Mouse (Mus musculus): ENCODE measurements around the gene Gje1. TPM values are rescaled to one million over a fixed set of nuclear protein-coding genes. Genes with fewer than 3 reads are reported as not detected.

Gene Gje1
- not detected in 2 replicates for polyA plus RNA-seq (2014; fragmentation: Nextera tagmentation; extraction: Ambion mirVana)

DNA sequence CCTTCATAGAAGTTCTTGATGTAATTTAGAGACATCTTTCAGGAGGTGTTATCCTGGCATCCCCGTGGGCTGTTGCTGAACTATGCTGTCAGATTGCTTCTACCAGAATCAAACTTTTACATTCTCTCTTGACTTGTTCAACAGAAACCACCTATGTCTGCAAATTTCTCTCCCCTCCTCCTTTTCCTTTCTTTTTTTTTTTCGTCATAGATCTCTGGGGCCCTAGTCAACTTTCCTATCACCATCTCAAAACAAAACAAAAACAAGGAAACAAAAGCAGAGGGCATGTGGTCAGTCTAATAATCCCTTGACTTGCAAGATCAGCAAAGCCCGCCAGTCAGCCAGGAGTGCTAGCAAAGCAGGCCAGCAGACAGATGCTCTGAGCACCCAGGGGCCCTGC is at the start of gene Gje1:
Gene Gje1 (minus strand): TSS at position 101 of the 400 bp plus-strand sequence.
- DNase-seq (ENCODE audit: low spot score), result no peak
- Histone ChIP-seq H3K4me1 (replicated peaks; ENCODE audit: control insufficient read depth, insufficient read depth, low read length) (no peaks in the 10 kb centered on the region), H3K27ac (ENCODE audit: low read depth, low read length) (no peak within 1 kb of the TSS), H3K4me3 (ENCODE audit: low read depth, low read length) (no peak within 1 kb of the TSS), H3K9me3 (ENCODE audit: control insufficient read depth, low read length) (no peaks in the 10 kb centered on the region), H3K36me3 (ENCODE audit: control insufficient read depth, insufficient read depth, low read length) (no peaks in the 10 kb centered on the region), H3K27me3 (ENCODE audit: control insufficient read depth, insufficient read depth, low read length) (no peaks in the 10 kb centered on the region), H3K4me2 (replicated peaks; ENCODE audit: low read depth, low read length) (no peak within 1 kb of the TSS), H3K9ac (ENCODE audit: low read depth, low read length) (no peak within 1 kb of the TSS)
- ATAC-seq (ENCODE audit: low FRiP score), result no peak
- WGBS, result 65% methylated on average over 3 of the region's 3 CpGs

DNA sequence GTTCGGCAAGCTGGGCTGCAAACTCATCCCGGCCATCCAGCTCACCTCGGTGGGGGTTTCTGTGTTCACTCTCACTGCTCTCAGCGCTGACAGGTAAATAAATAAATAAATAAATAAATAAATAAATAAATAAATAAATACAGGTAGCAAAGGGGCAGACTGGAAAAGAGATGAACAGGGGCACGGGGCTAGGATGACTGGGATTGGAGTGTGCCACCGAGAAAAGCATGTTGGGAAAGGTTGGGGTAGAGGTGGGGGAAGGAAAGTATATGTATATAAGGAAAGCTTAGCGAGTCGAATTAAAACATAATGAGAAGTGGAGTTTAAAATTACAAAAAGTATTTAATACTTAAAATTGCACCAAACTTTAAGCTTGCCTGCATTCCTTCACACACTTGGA is 42.6 kb upstream of the Gje1 start:
- no peaks in the 10 kb centered on the region for H3K4me1 ChIP-seq (replicated peaks; ENCODE audit: control insufficient read depth, insufficient read depth, low read length)
- no peaks in the 10 kb centered on the region for H3K36me3 ChIP-seq (ENCODE audit: control insufficient read depth, insufficient read depth, low read length)
- peaks cover 2% of the 10 kb centered on the region; the same call in 1 of the 2 replicates for H3K27me3 ChIP-seq (ENCODE audit: control insufficient read depth, insufficient read depth, low read length)
- no peak overlapping the region for H3K27ac ChIP-seq (ENCODE audit: low read depth, low read length)
- ATAC-seq (ENCODE audit: low FRiP score) (peak; percentile 11; the same call in 1 of the 2 replicates), DNase-seq (ENCODE audit: low spot score) (no peak)
- peak overlapping the region; percentile 80 for H3K4me2 ChIP-seq (replicated peaks; ENCODE audit: low read depth, low read length)
- H3K9me3 ChIP-seq (ENCODE audit: control insufficient read depth, low read length), result no peaks in the 10 kb centered on the region
- H3K4me3 ChIP-seq (ENCODE audit: low read depth, low read length), result peak overlapping the region; percentile 33
- 24% methylated on average over 8 of the region's 8 CpGs for WGBS
- no peak overlapping the region for H3K9ac ChIP-seq (ENCODE audit: low read depth, low read length)

DNA sequence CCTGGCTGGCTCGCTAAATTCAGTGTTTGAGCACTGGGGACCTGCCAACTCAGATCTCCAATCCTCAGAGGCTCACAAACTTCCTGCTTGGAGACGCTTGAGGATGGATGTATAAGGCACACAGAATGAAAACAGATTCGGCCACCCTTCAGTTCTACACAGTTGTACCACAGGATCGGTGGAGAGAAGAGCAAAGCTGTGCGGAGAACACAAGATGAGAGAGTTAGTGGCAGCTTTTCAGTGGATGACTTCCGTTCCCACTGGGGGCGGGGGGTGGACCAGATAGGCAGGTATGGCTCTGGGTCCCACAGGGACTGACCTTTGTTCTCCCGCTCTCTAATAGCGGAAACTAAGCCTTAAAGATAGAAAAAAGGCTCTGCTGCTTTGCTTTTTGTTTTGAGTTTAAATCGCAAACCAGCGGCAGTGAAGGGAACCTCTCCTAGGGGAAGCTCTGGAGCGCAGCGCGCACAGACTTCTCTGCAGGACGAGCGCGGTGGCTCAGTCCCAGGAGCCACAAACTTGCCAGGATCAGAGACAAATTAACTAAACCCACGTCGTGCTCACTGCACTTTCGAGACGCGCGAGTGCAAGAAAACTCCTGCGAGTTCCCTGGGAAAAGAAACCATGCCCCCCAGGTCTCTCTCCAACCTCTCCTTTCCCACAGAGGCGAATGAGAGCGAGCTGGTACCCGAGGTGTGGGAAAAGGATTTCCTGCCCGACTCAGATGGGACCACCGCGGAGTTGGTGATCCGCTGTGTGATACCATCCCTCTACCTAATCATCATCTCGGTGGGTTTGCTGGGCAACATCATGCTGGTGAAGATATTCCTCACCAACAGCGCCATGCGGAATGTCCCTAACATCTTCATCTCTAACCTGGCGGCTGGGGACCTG is 41.9 kb upstream of the Gje1 start:
- 2% methylated on average over 35 of the region's 35 CpGs for WGBS

DNA sequence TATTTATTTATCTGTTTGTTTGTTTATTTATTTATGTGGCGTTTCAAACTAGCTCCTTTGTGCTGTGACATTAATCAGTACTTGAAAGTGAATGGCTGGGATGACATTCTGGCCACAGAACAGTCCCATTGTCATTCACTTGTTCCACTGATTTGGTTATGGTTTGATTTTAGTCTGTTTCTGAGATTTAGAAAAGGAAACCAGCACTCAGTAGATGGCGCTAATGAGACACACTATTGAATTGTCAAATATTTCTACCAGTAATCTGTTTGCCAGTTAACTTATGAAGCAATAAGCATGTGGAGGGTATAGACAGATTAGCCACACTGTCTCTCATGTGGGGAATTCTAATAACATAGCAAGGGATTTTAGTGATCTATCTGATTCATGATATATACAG is 16.3 kb upstream of the Gje1 start:
- Histone ChIP-seq H3K4me2 (replicated peaks; ENCODE audit: low read depth, low read length) (no peak overlapping the region), H3K4me1 (replicated peaks; ENCODE audit: control insufficient read depth, insufficient read depth, low read length) (no peaks in the 10 kb centered on the region), H3K36me3 (ENCODE audit: control insufficient read depth, insufficient read depth, low read length) (no peaks in the 10 kb centered on the region), H3K27ac (ENCODE audit: low read depth, low read length) (no peak overlapping the region), H3K4me3 (ENCODE audit: low read depth, low read length) (no peak overlapping the region), H3K9ac (ENCODE audit: low read depth, low read length) (no peak overlapping the region), H3K27me3 (ENCODE audit: control insufficient read depth, insufficient read depth, low read length) (no peaks in the 10 kb centered on the region), H3K9me3 (ENCODE audit: control insufficient read depth, low read length) (no peaks in the 10 kb centered on the region)
- DNase-seq (ENCODE audit: low spot score) (peak; percentile 74), ATAC-seq (ENCODE audit: low FRiP score) (peak; percentile 43)
- 11% methylated on average over 2 of the region's 2 CpGs for WGBS

More for the DNA sequence above, 41.9 kb upstream of the Gje1 start:
- ATAC-seq (ENCODE audit: low FRiP score), result peak; percentile 63
- Histone ChIP-seq H3K27me3 (ENCODE audit: control insufficient read depth, insufficient read depth, low read length) (peaks cover 2% of the 10 kb centered on the region; the same call in 1 of the 2 replicates), H3K4me3 (ENCODE audit: low read depth, low read length) (peak overlapping the region; percentile 33), H3K9ac (ENCODE audit: low read depth, low read length) (no peak overlapping the region), H3K27ac (ENCODE audit: low read depth, low read length) (no peak overlapping the region), H3K4me2 (replicated peaks; ENCODE audit: low read depth, low read length) (peak overlapping the region; percentile 80), H3K9me3 (ENCODE audit: control insufficient read depth, low read length) (no peaks in the 10 kb centered on the region), H3K36me3 (ENCODE audit: control insufficient read depth, insufficient read depth, low read length) (no peaks in the 10 kb centered on the region), H3K4me1 (replicated peaks; ENCODE audit: control insufficient read depth, insufficient read depth, low read length) (no peaks in the 10 kb centered on the region)
- DNase-seq (ENCODE audit: low spot score), result peak; percentile 51

DNA sequence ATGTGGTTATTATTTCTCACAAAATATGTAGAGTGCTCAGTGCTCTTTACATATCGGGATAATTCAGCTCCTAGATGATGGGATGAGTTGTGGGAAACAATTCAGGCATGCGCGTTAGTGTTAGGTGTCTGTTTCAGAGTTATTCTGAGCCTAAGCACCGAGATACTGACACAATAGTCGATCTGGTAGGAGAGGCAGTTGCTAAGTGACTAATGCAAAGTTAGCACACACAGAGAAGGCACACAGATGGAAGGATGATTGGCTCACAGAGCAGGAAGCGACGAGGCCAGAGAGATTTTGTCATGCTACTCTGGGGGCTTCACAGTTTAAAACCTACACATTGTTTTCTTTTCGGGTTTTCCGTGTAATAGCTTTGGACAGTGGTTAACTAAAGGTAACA is 7.7 kb upstream of the Gje1 start:
- WGBS, result 78% methylated on average over 9 of the region's 9 CpGs
- Histone ChIP-seq H3K27ac (ENCODE audit: low read depth, low read length) (no peak overlapping the region), H3K4me3 (ENCODE audit: low read depth, low read length) (no peak overlapping the region), H3K27me3 (ENCODE audit: control insufficient read depth, insufficient read depth, low read length) (no peaks in the 10 kb centered on the region), H3K9me3 (ENCODE audit: control insufficient read depth, low read length) (no peaks in the 10 kb centered on the region), H3K4me1 (replicated peaks; ENCODE audit: control insufficient read depth, insufficient read depth, low read length) (no peaks in the 10 kb centered on the region), H3K4me2 (replicated peaks; ENCODE audit: low read depth, low read length) (no peak overlapping the region), H3K36me3 (ENCODE audit: control insufficient read depth, insufficient read depth, low read length) (no peaks in the 10 kb centered on the region), H3K9ac (ENCODE audit: low read depth, low read length) (no peak overlapping the region)
- DNase-seq (ENCODE audit: low spot score) (no peak), ATAC-seq (ENCODE audit: low FRiP score) (no peak)

DNA sequence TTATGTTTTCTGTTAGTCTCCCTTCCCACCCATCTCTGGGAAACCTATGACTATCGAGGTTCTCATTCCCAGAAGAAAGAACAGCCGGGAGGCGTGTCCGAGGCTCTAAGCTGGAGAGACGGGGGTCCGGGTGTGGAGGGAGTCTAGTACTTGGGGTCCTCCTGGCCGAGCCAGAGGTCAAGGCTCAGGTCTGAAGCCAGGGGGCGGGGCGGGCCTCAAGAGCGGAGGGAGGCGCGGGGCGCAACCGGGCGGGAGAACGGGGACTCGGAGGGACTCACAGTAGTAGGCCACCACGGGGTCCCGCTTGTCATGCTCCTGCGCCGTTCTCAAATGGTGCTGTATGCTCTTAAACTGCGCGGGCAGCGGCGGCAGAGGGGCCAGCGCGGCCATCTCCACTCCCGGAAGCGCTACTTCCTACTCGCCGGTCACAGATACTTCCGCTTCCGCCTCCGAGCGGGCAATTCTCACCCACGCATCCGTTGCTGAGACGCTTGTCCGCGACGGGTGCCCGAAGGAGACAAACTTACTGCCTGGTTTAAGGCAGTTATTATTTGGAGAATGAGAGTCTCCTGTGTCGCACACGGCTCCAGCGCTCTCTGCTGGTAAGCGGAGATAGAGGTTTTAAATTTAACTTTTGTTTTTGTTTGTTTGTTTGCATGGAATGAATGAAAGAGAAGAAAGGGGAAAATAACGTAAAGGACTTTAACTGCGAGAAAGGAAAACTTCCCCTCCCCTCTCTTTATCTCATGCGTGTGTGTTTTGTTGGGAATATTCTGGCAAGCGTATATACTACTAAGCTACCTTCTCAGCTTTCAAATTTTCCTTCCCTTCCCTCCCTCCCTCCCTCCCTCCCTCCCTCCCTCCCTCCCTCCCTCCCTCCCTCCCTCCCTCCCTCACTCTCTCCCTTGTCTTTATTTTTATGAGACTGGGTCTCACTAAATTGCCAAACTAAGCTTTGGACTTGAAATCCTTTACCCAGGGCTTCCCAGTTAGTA is 12.6 kb downstream of the Gje1 start, which contains the start of the genes Vta1 and Nmbr:
Gene Vta1 (minus strand): TSS at position 489 of the 995 bp plus-strand sequence.
Gene Nmbr (plus strand): TSS at position 520 of the 995 bp plus-strand sequence.
- ATAC-seq (ENCODE audit: low FRiP score) (peak; percentile 93), DNase-seq (ENCODE audit: low spot score) (peak; percentile 92)
- H3K27ac ChIP-seq (ENCODE audit: low read depth, low read length), result peak within 1 kb of the TSS; percentile 85
- H3K4me1 ChIP-seq (replicated peaks; ENCODE audit: control insufficient read depth, insufficient read depth, low read length), result no peaks in the 10 kb centered on the region
- peak within 1 kb of the TSS; percentile 75 for H3K9ac ChIP-seq (ENCODE audit: low read depth, low read length)
- no peaks in the 10 kb centered on the region for H3K27me3 ChIP-seq (ENCODE audit: control insufficient read depth, insufficient read depth, low read length)
- no peaks in the 10 kb centered on the region for H3K9me3 ChIP-seq (ENCODE audit: control insufficient read depth, low read length)
- H3K4me2 ChIP-seq (replicated peaks; ENCODE audit: low read depth, low read length), result peak within 1 kb of the TSS; percentile 50
- WGBS, result under 1% methylated on average over 50 of the region's 50 CpGs
- H3K36me3 ChIP-seq (ENCODE audit: control insufficient read depth, insufficient read depth, low read length), result no peaks in the 10 kb centered on the region
- peak within 1 kb of the TSS; percentile 85 for H3K4me3 ChIP-seq (ENCODE audit: low read depth, low read length)

- Histone ChIP-seq H3K4me2 (replicated peaks; ENCODE audit: low read depth, low read length) (peak overlapping the region; percentile 50), H3K27ac (ENCODE audit: low read depth, low read length) (peak overlapping the region; percentile 72), H3K9me3 (ENCODE audit: control insufficient read depth, low read length) (no peaks in the 10 kb centered on the region), H3K4me3 (ENCODE audit: low read depth, low read length) (peak overlapping the region; percentile 85), H3K36me3 (ENCODE audit: control insufficient read depth, insufficient read depth, low read length) (no peaks in the 10 kb centered on the region), H3K4me1 (replicated peaks; ENCODE audit: control insufficient read depth, insufficient read depth, low read length) (no peaks in the 10 kb centered on the region), H3K27me3 (ENCODE audit: control insufficient read depth, insufficient read depth, low read length) (no peaks in the 10 kb centered on the region), H3K9ac (ENCODE audit: low read depth, low read length) (peak overlapping the region; percentile 28; the same call in 1 of the 2 replicates)
- 47% methylated on average over 4 of the region's 4 CpGs for WGBS
- peak; percentile 17 for DNase-seq (ENCODE audit: low spot score)
- peak; percentile 45; the same call in 1 of the 2 replicates for ATAC-seq (ENCODE audit: low FRiP score)
Observed at GRCm38 (mm10) chr10:14703830-14704420, 14.1 kb downstream of the Gje1 start.

DNA sequence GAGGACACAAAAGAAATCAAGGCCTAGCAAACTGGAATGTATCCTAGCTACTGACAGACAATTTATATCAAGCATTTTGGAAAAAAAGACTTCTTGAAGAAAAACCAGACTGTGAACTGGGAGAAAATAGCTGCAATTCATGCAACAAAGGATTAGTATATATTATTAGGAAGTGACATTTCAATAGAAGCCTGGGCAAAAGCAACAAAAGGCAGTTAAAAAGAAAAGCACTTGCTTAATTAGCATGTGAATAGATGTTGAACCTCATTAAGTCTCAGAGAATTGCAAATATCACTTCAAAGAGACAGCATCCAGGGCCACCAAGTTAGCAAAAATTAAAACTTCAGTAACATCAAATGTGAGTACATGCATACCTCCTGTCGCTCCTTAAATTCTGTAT is 14.8 kb downstream of the Gje1 start:
- H3K4me2 ChIP-seq (replicated peaks; ENCODE audit: low read depth, low read length), result peak overlapping the region; percentile 50
- no peak overlapping the region for H3K27ac ChIP-seq (ENCODE audit: low read depth, low read length)
- peak; percentile 22 for DNase-seq (ENCODE audit: low spot score)
- WGBS, result 36% methylated on average over 1 of the region's 1 CpGs
- no peaks in the 10 kb centered on the region for H3K9me3 ChIP-seq (ENCODE audit: control insufficient read depth, low read length)
- ATAC-seq (ENCODE audit: low FRiP score), result peak; percentile 13; the same call in 1 of the 2 replicates
- no peaks in the 10 kb centered on the region for H3K27me3 ChIP-seq (ENCODE audit: control insufficient read depth, insufficient read depth, low read length)
- no peak overlapping the region for H3K9ac ChIP-seq (ENCODE audit: low read depth, low read length)
- no peak overlapping the region for H3K4me3 ChIP-seq (ENCODE audit: low read depth, low read length)
- H3K4me1 ChIP-seq (replicated peaks; ENCODE audit: control insufficient read depth, insufficient read depth, low read length), result no peaks in the 10 kb centered on the region
- no peaks in the 10 kb centered on the region for H3K36me3 ChIP-seq (ENCODE audit: control insufficient read depth, insufficient read depth, low read length)
